ENCODE assay signal across 9 mouse cellular contexts in the genomic region with DNA sequence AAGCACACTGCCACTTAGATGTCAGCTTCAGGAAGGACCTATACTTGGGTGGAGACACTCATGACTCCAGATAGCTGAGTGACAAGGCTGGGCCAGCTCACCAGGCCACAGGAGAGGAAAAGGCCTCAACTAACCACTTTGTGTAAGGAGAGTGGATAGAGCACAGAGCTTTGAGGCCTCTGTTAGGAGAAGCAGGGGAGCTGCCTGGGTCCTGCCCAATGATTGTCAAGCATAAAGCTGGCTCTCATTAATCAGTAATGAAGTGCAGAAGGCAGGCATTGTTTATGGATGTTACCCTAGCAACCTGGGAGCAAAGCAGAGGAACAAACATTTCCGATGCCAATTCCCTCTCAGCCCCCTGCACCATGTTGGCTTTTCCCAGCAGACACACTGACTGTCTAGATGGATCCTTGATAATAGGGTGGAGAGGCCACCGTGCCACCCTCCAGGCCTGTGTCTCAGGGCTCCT. TPM values are rescaled to one million over a fixed set of nuclear protein-coding genes. Genes with fewer than 3 reads are reported as not detected.
A peak's percentile ranks its signal among the peaks of the same experiment; 100 is the strongest.
DNase-seq lines count a peak whose midpoint lies in the region; ATAC-seq and TF ChIP-seq lines count a peak whose summit lies in the region.
"Had no signal": no experiment of that assay in that cellular context is flagged by ENCODE, and none has a peak within 500 bp of the region (broad histone marks: within the 10 kb centered on the region; RNA-seq: fewer than 3 reads in every experiment).

No protein-coding gene starts in this region.

- no peaks in the 10 kb centered on the region for H3K9me3 ChIP-seq in limb, embryonic 10.5 days (replicated peaks)
- no peaks in the 10 kb centered on the region for H3K9me3 ChIP-seq in neural tube, embryonic 12.5 days
- H3K9me3 ChIP-seq: lung, embryonic 15.5 days had no signal

- intact Hi-C loops in heart, adult 2 months (cut with DNase I), result no loop called here

- no peak overlapping the region for H3K4me3 ChIP-seq in heart, adult 2 months
- H3K4me3 ChIP-seq in limb, embryonic 10.5 days, result no peak overlapping the region
- H3K4me3 ChIP-seq in neural tube, embryonic 12.5 days, result no peak overlapping the region
- H3K4me3 ChIP-seq: lung, embryonic 15.5 days had no signal

- TF ChIP-seq CTCF in heart, adult 2 months (IDR thresholded peaks at IDR 0.05), result no peak

- no peaks in the 10 kb centered on the region for H3K79me2 ChIP-seq in heart, adult 2 months (replicated peaks; ENCODE audit: control insufficient read depth, insufficient read depth, low read length)

- no peaks in the 10 kb centered on the region for H3K27me3 ChIP-seq in heart, adult 2 months (ENCODE audit: control insufficient read depth, insufficient read depth, low read length)
- H3K27me3 ChIP-seq in limb, embryonic 10.5 days (ENCODE audit: low read depth, poor library complexity, severe bottlenecking), result peaks cover 88% of the 10 kb centered on the region
- no peaks in the 10 kb centered on the region for H3K27me3 ChIP-seq in neural tube, embryonic 12.5 days (replicated peaks)

- peak; percentile 57 for ATAC-seq in neural tube, embryonic 12.5 days (ENCODE audit: low FRiP score, low read depth)

- H3K9ac ChIP-seq in heart, adult 2 months (ENCODE audit: low read depth, low read length), result no peak overlapping the region
- H3K9ac ChIP-seq in neural tube, embryonic 12.5 days, result no peak overlapping the region
- H3K9ac ChIP-seq: lung, embryonic 15.5 days had no signal

- H3K4me1 ChIP-seq in heart, adult 2 months (ENCODE audit: control insufficient read depth, insufficient read depth, low read length), result no peaks in the 10 kb centered on the region; the same call in none of the 2 replicates
- peaks cover 23% of the 10 kb centered on the region for H3K4me1 ChIP-seq in limb, embryonic 10.5 days
- H3K4me1 ChIP-seq in neural tube, embryonic 12.5 days, result peaks cover 13% of the 10 kb centered on the region; the same call in 1 of the 2 replicates

- H3K27ac ChIP-seq in heart, adult 2 months, result no peak overlapping the region
- peak overlapping the region; percentile 80 for H3K27ac ChIP-seq in limb, embryonic 10.5 days
- H3K27ac ChIP-seq in neural tube, embryonic 12.5 days, result no peak overlapping the region
- H3K27ac ChIP-seq: lung, embryonic 15.5 days had no signal

- H3K4me2 ChIP-seq in neural tube, embryonic 12.5 days (replicated peaks), result no peak overlapping the region
- H3K4me2 ChIP-seq: lung, embryonic 15.5 days had no signal

- no peaks in the 10 kb centered on the region for H3K36me3 ChIP-seq in heart, adult 2 months (ENCODE audit: control insufficient read depth, insufficient read depth, low read length)
- no peaks in the 10 kb centered on the region for H3K36me3 ChIP-seq in limb, embryonic 10.5 days
- H3K36me3 ChIP-seq in neural tube, embryonic 12.5 days, result no peaks in the 10 kb centered on the region
- H3K36me3 ChIP-seq: lung, embryonic 15.5 days had no signal

- 49% methylated on average over 2 of the region's 2 CpGs for WGBS in heart, adult 2 months
- WGBS in limb, embryonic 10.5 days, result 44% methylated on average over 2 of the region's 2 CpGs
- WGBS in neural tube, embryonic 12.5 days, result 41% methylated on average over 2 of the region's 2 CpGs

- DNase-seq in heart, adult 11 months, result peak; percentile 46
- DNase-seq in heart, adult 2 months, result no peak
- peak; percentile 66 for DNase-seq in forelimb bud, embryonic 11.5 days (ENCODE audit: low read depth, low spot score)
- peak; percentile 36 for DNase-seq in limb, embryonic 10.5 days (ENCODE audit: low spot score)
- DNase-seq in thymus, adult 18-20 months, result no peak
- no peak for DNase-seq in gastrocnemius, adult 8-10 months (ENCODE audit: low spot score in 2 of 2)
- no peak for DNase-seq in heart, adult 9 months (ENCODE audit: low spot score in 2 of 2)

- TF ChIP-seq EP300 in heart, adult 2 months (IDR thresholded peaks at IDR 0.05; ENCODE audit: insufficient read depth, low read depth, low read length), result no peak

- TF ChIP-seq POLR2A in heart, adult 2 months (IDR thresholded peaks at IDR 0.05; ENCODE audit: insufficient read depth, low read depth, low read length), result no peak

RNA-seq across cellular contexts. Expression of gene Ddx3x, which starts 44.6 kb away (rescaled TPM):
- 100 to 1,000 TPM; 142 to 176 TPM for total RNA-seq in heart, adult 2 months (2021)
- polyA plus RNA-seq in heart, adult 2 months (2012; rRNA removed), result 21.9 and 57.2 TPM in 2 replicates
- polyA plus RNA-seq in limb, embryonic 10.5 days (2016; fragmentation: Nextera tagmentation; extraction: Ambion mirVana), result 156 and 178 TPM in 2 replicates
- 148 and 162 TPM in 2 replicates for polyA plus RNA-seq in neural tube, embryonic 12.5 days (2016; fragmentation: Nextera tagmentation; extraction: Ambion mirVana)
- total RNA-seq in gastrocnemius, adult 8-10 months (2022), result 100 to 1,000 TPM; 130 to 209 (median 160) TPM

Comparison
In these comparisons a context has a peak if more than half of its experiments do, and no peak if none do; other contexts are left out.
1. DNase-seq: peak in heart, adult 11 months (single experiment), forelimb bud, embryonic 11.5 days (single experiment) and limb, embryonic 10.5 days (single experiment); none in heart, adult 2 months (0 of 2), thymus, adult 18-20 months (0 of 2), gastrocnemius, adult 8-10 months (0 of 2) and heart, adult 9 months (0 of 2).